Mouse (Mus musculus): Measurements from ENCODE around the gene Lrrc66. TPM values are rescaled to one million over a fixed set of nuclear protein-coding genes. Genes with fewer than 3 reads are reported as not detected.

Lrrc66 gene
- polyA plus RNA-seq, 1 experiment = 8.0 TPM

- H3K27ac ChIP-seq (ENCODE audit: insufficient read depth, low read depth, low read length) = no peak within 1 kb of the TSS
- peaks cover 6% of the 10 kb centered on the region; the same call in 1 of the 2 replicates for H3K27me3 ChIP-seq (replicated peaks; ENCODE audit: control insufficient read depth, insufficient read depth, low read length)
- H3K4me1 ChIP-seq (ENCODE audit: control insufficient read depth, insufficient read depth, low read length) = no peaks in the 10 kb centered on the region
- 1% methylated on average over 57 of the region's 57 CpGs for WGBS
- no peak for DNase-seq
- TF ChIP-seq POLR2A (IDR thresholded peaks at IDR 0.05; ENCODE audit: low read depth, low read length) (no peak), CTCF (conservative IDR thresholded peaks at IDR 0.05; ENCODE audit: insufficient read depth, insufficient read length, low read depth, low read length) (no peak)
- H3K36me3 ChIP-seq (ENCODE audit: control insufficient read depth, insufficient read depth, low read length) = no peaks in the 10 kb centered on the region
- H3K4me3 ChIP-seq (ENCODE audit: insufficient read depth, low read depth, low read length) = peak within 1 kb of the TSS; percentile 46
Measured at GRCm38 (mm10) chr5:73651061-73651854, 18.9 kb upstream of the Lrrc66 start, which contains the start of gene Spata18. Spata18 (plus strand) TSS chr5:73651379.

- no peak for DNase-seq
- H3K36me3 ChIP-seq (ENCODE audit: control insufficient read depth, insufficient read depth, low read length) = no peaks in the 10 kb centered on the region
- H3K27ac ChIP-seq (ENCODE audit: insufficient read depth, low read depth, low read length) = no peak overlapping the region
- H3K27me3 ChIP-seq (replicated peaks; ENCODE audit: control insufficient read depth, insufficient read depth, low read length) = peaks cover 6% of the 10 kb centered on the region; the same call in 1 of the 2 replicates
- no peak for TF ChIP-seq CTCF (conservative IDR thresholded peaks at IDR 0.05; ENCODE audit: insufficient read depth, insufficient read length, low read depth, low read length)
- TF ChIP-seq POLR2A (IDR thresholded peaks at IDR 0.05; ENCODE audit: low read depth, low read length) = no peak
- 2% methylated on average over 15 of the region's 15 CpGs for WGBS
- peak overlapping the region; percentile 46 for H3K4me3 ChIP-seq (ENCODE audit: insufficient read depth, low read depth, low read length)
- H3K4me1 ChIP-seq (ENCODE audit: control insufficient read depth, insufficient read depth, low read length) = no peaks in the 10 kb centered on the region
Measured at GRCm38 (mm10) chr5:73650365-73650964, 18.1 kb upstream of the Lrrc66 start.

GRCm38 (mm10) chr5:73647261-73647900 is 15.1 kb upstream of the Lrrc66 start, which contains the start of gene Sgcb:
Sgcb (minus strand) TSS chr5:73647790.
- H3K4me3 ChIP-seq (ENCODE audit: insufficient read depth, low read depth, low read length) = peak within 1 kb of the TSS; percentile 99
- no peaks in the 10 kb centered on the region for H3K36me3 ChIP-seq (ENCODE audit: control insufficient read depth, insufficient read depth, low read length)
- no peak within 1 kb of the TSS for H3K27ac ChIP-seq (ENCODE audit: insufficient read depth, low read depth, low read length)
- no peak for TF ChIP-seq CTCF (conservative IDR thresholded peaks at IDR 0.05; ENCODE audit: insufficient read depth, insufficient read length, low read depth, low read length)
- peak; percentile 14 for TF ChIP-seq POLR2A (IDR thresholded peaks at IDR 0.05; ENCODE audit: low read depth, low read length)
- H3K4me1 ChIP-seq (ENCODE audit: control insufficient read depth, insufficient read depth, low read length) = no peaks in the 10 kb centered on the region
- H3K27me3 ChIP-seq (replicated peaks; ENCODE audit: control insufficient read depth, insufficient read depth, low read length) = peaks cover 4% of the 10 kb centered on the region; the same call in 1 of the 2 replicates
- peak; percentile 90 for DNase-seq
- under 1% methylated on average over 60 of the region's 62 CpGs for WGBS

- H3K4me1 ChIP-seq (ENCODE audit: control insufficient read depth, insufficient read depth, low read length) = no peaks in the 10 kb centered on the region
- H3K4me3 ChIP-seq (ENCODE audit: insufficient read depth, low read depth, low read length) = no peak overlapping the region
- H3K27ac ChIP-seq (ENCODE audit: insufficient read depth, low read depth, low read length) = no peak overlapping the region
- 94% methylated on average over 4 of the region's 4 CpGs for WGBS
- DNase-seq = peak; percentile 34
- H3K27me3 ChIP-seq (replicated peaks; ENCODE audit: control insufficient read depth, insufficient read depth, low read length) = no peaks in the 10 kb centered on the region; the same call in 1 of the 2 replicates
- TF ChIP-seq CTCF (conservative IDR thresholded peaks at IDR 0.05; ENCODE audit: insufficient read depth, insufficient read length, low read depth, low read length) (peak; percentile 47), POLR2A (IDR thresholded peaks at IDR 0.05; ENCODE audit: low read depth, low read length) (no peak)
- H3K36me3 ChIP-seq (ENCODE audit: control insufficient read depth, insufficient read depth, low read length) = no peaks in the 10 kb centered on the region
Measured at GRCm38 (mm10) chr5:73642091-73642490, 9.8 kb upstream of the Lrrc66 start.

GRCm38 (mm10) chr5:73641058-73641457 is 8.7 kb upstream of the Lrrc66 start:
- no peak for TF ChIP-seq CTCF (conservative IDR thresholded peaks at IDR 0.05; ENCODE audit: insufficient read depth, insufficient read length, low read depth, low read length)
- no peak for TF ChIP-seq POLR2A (IDR thresholded peaks at IDR 0.05; ENCODE audit: low read depth, low read length)
- 94% methylated on average over 3 of the region's 3 CpGs for WGBS

GRCm38 (mm10) chr5:73637337-73638107 is 5.2 kb upstream of the Lrrc66 start:
- TF ChIP-seq POLR2A (IDR thresholded peaks at IDR 0.05; ENCODE audit: low read depth, low read length) (no peak), CTCF (conservative IDR thresholded peaks at IDR 0.05; ENCODE audit: insufficient read depth, insufficient read length, low read depth, low read length) (0 out of 2 replicates have a peak, but pooled peaks have one; percentile 11)
- no peaks in the 10 kb centered on the region for H3K36me3 ChIP-seq (ENCODE audit: control insufficient read depth, insufficient read depth, low read length)
- WGBS = 45% methylated on average over 8 of the region's 8 CpGs
- H3K27me3 ChIP-seq (replicated peaks; ENCODE audit: control insufficient read depth, insufficient read depth, low read length) = no peaks in the 10 kb centered on the region; the same call in 1 of the 2 replicates
- no peak overlapping the region for H3K4me3 ChIP-seq (ENCODE audit: insufficient read depth, low read depth, low read length)
- no peaks in the 10 kb centered on the region for H3K4me1 ChIP-seq (ENCODE audit: control insufficient read depth, insufficient read depth, low read length)
- no peak overlapping the region for H3K27ac ChIP-seq (ENCODE audit: insufficient read depth, low read depth, low read length)
- peak; percentile 56 for DNase-seq

More at GRCm38 (mm10) chr5:73641058-73641457, 8.7 kb upstream of the Lrrc66 start:
- no peak overlapping the region for H3K27ac ChIP-seq (ENCODE audit: insufficient read depth, low read depth, low read length)
- H3K4me1 ChIP-seq (ENCODE audit: control insufficient read depth, insufficient read depth, low read length) = no peaks in the 10 kb centered on the region
- no peak overlapping the region for H3K4me3 ChIP-seq (ENCODE audit: insufficient read depth, low read depth, low read length)
- DNase-seq = no peak
- no peaks in the 10 kb centered on the region for H3K36me3 ChIP-seq (ENCODE audit: control insufficient read depth, insufficient read depth, low read length)
- H3K27me3 ChIP-seq (replicated peaks; ENCODE audit: control insufficient read depth, insufficient read depth, low read length) = no peaks in the 10 kb centered on the region; the same call in 1 of the 2 replicates
